Mouse (Mus musculus): Measurements from ENCODE around the gene Agpat2.

DNA sequence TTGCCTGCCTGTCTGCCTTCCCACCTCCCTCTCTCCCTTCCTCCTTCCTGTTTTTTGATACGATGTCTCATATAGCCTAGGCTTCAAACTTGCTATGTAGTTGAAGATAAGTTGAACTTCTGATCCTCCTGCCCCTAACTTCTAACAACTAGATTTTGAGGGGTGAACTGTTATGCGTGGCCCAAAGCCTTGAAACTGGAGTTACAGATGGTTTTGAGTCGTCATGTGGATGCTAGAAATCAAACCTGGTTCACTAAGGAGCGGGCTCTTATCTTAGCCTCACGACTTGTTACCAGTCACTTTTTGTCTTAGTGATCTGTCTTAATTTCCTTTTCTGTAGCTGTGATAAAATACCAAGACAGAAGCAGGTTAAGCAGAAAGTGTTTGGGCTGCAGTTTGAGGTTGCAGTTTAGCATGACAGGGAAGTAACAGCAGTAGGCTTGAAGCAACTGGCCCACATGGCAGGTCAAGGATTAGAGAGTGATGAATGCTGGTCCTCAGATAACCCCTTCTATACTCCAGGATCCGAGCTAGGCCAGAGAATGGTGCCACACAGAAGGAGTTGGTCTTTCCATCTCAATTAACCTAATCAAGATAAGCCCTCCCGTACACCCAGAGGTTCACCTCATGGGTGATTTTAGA is 36.9 kb upstream of the Agpat2 start:
- TF ChIP-seq CTCF (IDR thresholded peaks at IDR 0.05; ENCODE audit: low read depth) (no peak), EP300 (IDR thresholded peaks at IDR 0.05; ENCODE audit: low read depth) (no peak)
